Mouse (Mus musculus) small intestine, adult 2 months (tissue): ENCODE results near the gene Ptprm. TPM values are rescaled to one million over a fixed set of nuclear protein-coding genes. Genes with fewer than 3 reads are reported as not detected.

Experiments used
- H3K27ac ChIP-seq: fragments of 200-500 bp; 2 replicates; pipeline ENCODE4 v1.5.1; 2012; ENCODE audit warnings: low read depth, low read length, control low read depth, inconsistent platforms; ENCODE audit not compliant: insufficient read depth
- H3K27me3 ChIP-seq: fragments of 200-500 bp; 2 replicates; pipeline ENCODE4 v1.6.1; 2012; ENCODE audit warnings: mild to moderate bottlenecking, moderate library complexity, low read length, inconsistent platforms; ENCODE audit not compliant: control insufficient read depth, insufficient read depth
- H3K36me3 ChIP-seq: fragments of 200-500 bp; 2 replicates; pipeline ENCODE4 v1.6.1; 2012; ENCODE audit warnings: mild to moderate bottlenecking, low read length, control low read depth, inconsistent platforms; ENCODE audit not compliant: control insufficient read depth, insufficient read depth
- H3K4me1 ChIP-seq: fragments of 200-500 bp; 2 replicates; pipeline ENCODE4 v1.6.1; 2012; ENCODE audit warnings: low read length, inconsistent platforms, mixed read lengths; ENCODE audit not compliant: control insufficient read depth, insufficient read depth, insufficient read length
- H3K4me3 ChIP-seq: fragments of 200-500 bp; 2 replicates; pipeline ENCODE4 v1.5.1; 2012; ENCODE audit warnings: low read depth, mild to moderate bottlenecking, control low read depth, inconsistent platforms, low read length, moderate library complexity
- CTCF ChIP-seq: fragments of 200-500 bp; IDR thresholded peaks from 2 replicates; pipeline ENCODE4 v1.5.1; 2012; ENCODE audit warnings: low read depth, mild to moderate bottlenecking, control low read depth, inconsistent platforms, low read length, moderate library complexity, mixed read lengths; ENCODE audit not compliant: insufficient replicate concordance, insufficient read length; ENCODE audit errors: extremely low read depth
- POLR2A ChIP-seq: fragments of 200-500 bp; IDR thresholded peaks from 2 replicates; pipeline ENCODE4 v1.6.1; 2012; ENCODE audit warnings: low read depth, mild to moderate bottlenecking, control low read depth, inconsistent platforms, low read length, moderate library complexity
- WGBS: fragments of 180-500 bp; shearing (Covaris S2); methylation state at CpG from one replicate; pipeline ENCODE4 v1.1.7; 2018; 5-methylcytosine and 5-hydroxymethylcytosine counted together
- polyA plus RNA-seq: library from polyadenylated mRNA; depleted of rRNA; stranded (reverse); fragments of >200 nt; gene quantifications from 2 replicates; pipeline ENCODE4 v1.2.3, GENCODE M21; 2012

The Ptprm gene
- polyA plus RNA-seq, 1 experiment: 3.8 TPM

GRCm38 (mm10) chr17:66696531-66697172, 657.6 kb downstream of the Ptprm start:
- H3K36me3 ChIP-seq: no peaks in the 10 kb centered on the region
- no peaks in the 10 kb centered on the region for H3K4me1 ChIP-seq
- no peak overlapping the region for H3K27ac ChIP-seq
- TF ChIP-seq POLR2A: no peak
- TF ChIP-seq CTCF: no peak
- H3K27me3 ChIP-seq: no peaks in the 10 kb centered on the region
- no peak overlapping the region for H3K4me3 ChIP-seq
- 41% methylated on average over 10 of the region's 10 CpGs for WGBS

GRCm38 (mm10) chr17:66694326-66694725, 659.9 kb downstream of the Ptprm start:
- Histone ChIP-seq H3K27ac (no peak overlapping the region), H3K27me3 (no peaks in the 10 kb centered on the region), H3K4me3 (no peak overlapping the region), H3K36me3 (no peaks in the 10 kb centered on the region), H3K4me1 (no peaks in the 10 kb centered on the region)
- TF ChIP-seq CTCF: no peak
- no peak for TF ChIP-seq POLR2A
- WGBS: 65% methylated on average over 4 of the region's 4 CpGs

- Histone ChIP-seq H3K36me3 (0 out of 2 replicates have a peak, but pooled peaks cover 1% of the 10 kb centered on the region), H3K4me3 (no peak overlapping the region), H3K27ac (no peak overlapping the region), H3K4me1 (no peaks in the 10 kb centered on the region), H3K27me3 (no peaks in the 10 kb centered on the region)
- TF ChIP-seq POLR2A (no peak), CTCF (no peak)
- WGBS: 88% methylated on average over 21 of the region's 21 CpGs
Observed at GRCm38 (mm10) chr17:66693676-66694304, 660.5 kb downstream of the Ptprm start.

GRCm38 (mm10) chr17:66692941-66693675, 661.1 kb downstream of the Ptprm start:
- TF ChIP-seq CTCF (no peak), POLR2A (no peak)
- 94% methylated on average over 16 of the region's 16 CpGs for WGBS
- 0 out of 2 replicates have a peak, but pooled peaks cover 1% of the 10 kb centered on the region for H3K36me3 ChIP-seq

GRCm38 (mm10) chr17:66688179-66688578, 666.1 kb downstream of the Ptprm start:
- Histone ChIP-seq H3K4me3 (no peak overlapping the region), H3K4me1 (no peaks in the 10 kb centered on the region), H3K27me3 (no peaks in the 10 kb centered on the region), H3K36me3 (0 out of 2 replicates have a peak, but pooled peaks cover 1% of the 10 kb centered on the region), H3K27ac (no peak overlapping the region)
- TF ChIP-seq POLR2A: no peak
- WGBS: 81% methylated on average over 9 of the region's 9 CpGs

More at GRCm38 (mm10) chr17:66692941-66693675, 661.1 kb downstream of the Ptprm start:
- H3K4me1 ChIP-seq: no peaks in the 10 kb centered on the region
- no peak overlapping the region for H3K27ac ChIP-seq
- no peak overlapping the region for H3K4me3 ChIP-seq
- no peaks in the 10 kb centered on the region for H3K27me3 ChIP-seq

GRCm38 (mm10) chr17:66687543-66687942, 666.7 kb downstream of the Ptprm start:
- Histone ChIP-seq H3K27ac (no peak overlapping the region), H3K4me3 (no peak overlapping the region), H3K4me1 (no peaks in the 10 kb centered on the region), H3K36me3 (0 out of 2 replicates have a peak, but pooled peaks cover 1% of the 10 kb centered on the region), H3K27me3 (no peaks in the 10 kb centered on the region)
- 76% methylated on average over 4 of the region's 4 CpGs for WGBS
- no peak for TF ChIP-seq CTCF
- no peak for TF ChIP-seq POLR2A
